ENCODE assay signal across 8 mouse cellular contexts in genomic region chr2:65238171-65238963, GRCm38 (mm10). TPM values are rescaled to one million over a fixed set of nuclear protein-coding genes. Genes with fewer than 3 reads are reported as not detected.
DNase-seq lines count a peak whose midpoint lies in the region; ATAC-seq lines count a peak whose summit lies in the region.

No protein-coding gene starts in this region.

- peak; percentile 79 for ATAC-seq in granulocyte monocyte progenitor cell, adult 5-6 weeks (replicated peaks; ENCODE audit: poor library complexity, severe bottlenecking)
- ATAC-seq in intestine, embryonic 16.5 days = peak; percentile 92

- H3K4me3 ChIP-seq in intestine, embryonic 16.5 days (ENCODE audit: low read length) = peak overlapping the region; percentile 80
- H3K4me3 ChIP-seq in limb, embryonic 10.5 days = peak overlapping the region; percentile 79
- H3K4me3 ChIP-seq in midbrain, embryonic 10.5 days = peak overlapping the region; percentile 82

- no peaks in the 10 kb centered on the region for H3K9me3 ChIP-seq in intestine, embryonic 16.5 days (ENCODE audit: control insufficient read depth, low read length)
- no peaks in the 10 kb centered on the region for H3K9me3 ChIP-seq in limb, embryonic 10.5 days (replicated peaks)
- H3K9me3 ChIP-seq in midbrain, embryonic 10.5 days (replicated peaks) = no peaks in the 10 kb centered on the region

- peak overlapping the region; percentile 100 for H3K27ac ChIP-seq in intestine, embryonic 16.5 days (ENCODE audit: low read length)
- H3K27ac ChIP-seq in limb, embryonic 10.5 days = peak overlapping the region; percentile 90
- peak overlapping the region; percentile 88 for H3K27ac ChIP-seq in midbrain, embryonic 10.5 days (replicated peaks)

- peak; percentile 96 to 97 for DNase-seq in adrenal gland, adult (ENCODE audit: inconsistent age in 2 of 2, low spot score in 1 of 2)
- peak; percentile 72 for DNase-seq in embryo, embryonic 10.5 days (ENCODE audit: low spot score)
- DNase-seq in limb, embryonic 10.5 days (ENCODE audit: low spot score) = peak; percentile 77
- peak; percentile 78 for DNase-seq in midbrain, embryonic 10.5 days (ENCODE audit: low spot score)
- peak; percentile 63 for DNase-seq in skeletal muscle tissue, adult 2 months (ENCODE audit: low read depth, low spot score)
- peak; percentile 87 for DNase-seq in yolk sac, embryonic 10.5 days (ENCODE audit: low spot score)

- peaks cover 11% of the 10 kb centered on the region for H3K4me1 ChIP-seq in intestine, embryonic 16.5 days (ENCODE audit: control insufficient read depth, insufficient read depth, low read length)
- peaks cover 47% of the 10 kb centered on the region for H3K4me1 ChIP-seq in limb, embryonic 10.5 days
- H3K4me1 ChIP-seq in midbrain, embryonic 10.5 days = peaks cover 26% of the 10 kb centered on the region

- peak overlapping the region; percentile 65 for H3K4me2 ChIP-seq in intestine, embryonic 16.5 days (ENCODE audit: low read depth, low read length)

- under 1% methylated on average over 92 of the region's 114 CpGs for WGBS in intestine, embryonic 16.5 days
- WGBS in limb, embryonic 10.5 days = under 1% methylated on average over 108 of the region's 114 CpGs
- WGBS in midbrain, embryonic 10.5 days = under 1% methylated on average over 109 of the region's 114 CpGs

- no peaks in the 10 kb centered on the region for H3K27me3 ChIP-seq in intestine, embryonic 16.5 days (replicated peaks; ENCODE audit: control insufficient read depth, insufficient read depth, low read length)
- H3K27me3 ChIP-seq in limb, embryonic 10.5 days (ENCODE audit: low read depth, poor library complexity, severe bottlenecking) = peaks cover 27% of the 10 kb centered on the region
- peaks cover 40% of the 10 kb centered on the region for H3K27me3 ChIP-seq in midbrain, embryonic 10.5 days (ENCODE audit: low read depth, poor library complexity, severe bottlenecking)

- H3K9ac ChIP-seq in intestine, embryonic 16.5 days (ENCODE audit: low read depth, low read length) = peak overlapping the region; percentile 93

- H3K36me3 ChIP-seq in intestine, embryonic 16.5 days (ENCODE audit: control insufficient read depth, insufficient read depth, low read length) = no peaks in the 10 kb centered on the region
- no peaks in the 10 kb centered on the region for H3K36me3 ChIP-seq in limb, embryonic 10.5 days
- H3K36me3 ChIP-seq in midbrain, embryonic 10.5 days = no peaks in the 10 kb centered on the region

RNA-seq across cellular contexts. Expression of gene Cobll1, which starts 0.8 kb away (rescaled TPM):
- 2.9 and 3.6 TPM in 2 replicates for total RNA-seq in granulocyte monocyte progenitor cell, adult 5-6 weeks (2014; fragmentation: Nextera tagmentation)
- total RNA-seq in granulocyte monocyte progenitor cell, adult 5-6 weeks (2017) = 1.0 and 1.7 TPM in 2 replicates
- 20.2 and 23.6 TPM in 2 replicates for polyA plus RNA-seq in intestine, embryonic 16.5 days (2015; fragmentation: Nextera tagmentation; extraction: Ambion mirVana)
- polyA plus RNA-seq in limb, embryonic 10.5 days (2016; fragmentation: Nextera tagmentation; extraction: Ambion mirVana) = 3.2 and 3.9 TPM in 2 replicates
- 1.7 and 1.8 TPM in 2 replicates for polyA plus RNA-seq in midbrain, embryonic 10.5 days (2016; fragmentation: Nextera tagmentation; extraction: Ambion mirVana)

Comparison
In these comparisons a context has a peak if more than half of its experiments do, and no peak if none do; other contexts are left out.
1. Peak in every context shown above with its lines: DNase-seq, ATAC-seq, H3K4me3 ChIP-seq and H3K27ac ChIP-seq.